Mouse (Mus musculus): ENCODE results near the gene Sox14.

Sox14 gene

DNA sequence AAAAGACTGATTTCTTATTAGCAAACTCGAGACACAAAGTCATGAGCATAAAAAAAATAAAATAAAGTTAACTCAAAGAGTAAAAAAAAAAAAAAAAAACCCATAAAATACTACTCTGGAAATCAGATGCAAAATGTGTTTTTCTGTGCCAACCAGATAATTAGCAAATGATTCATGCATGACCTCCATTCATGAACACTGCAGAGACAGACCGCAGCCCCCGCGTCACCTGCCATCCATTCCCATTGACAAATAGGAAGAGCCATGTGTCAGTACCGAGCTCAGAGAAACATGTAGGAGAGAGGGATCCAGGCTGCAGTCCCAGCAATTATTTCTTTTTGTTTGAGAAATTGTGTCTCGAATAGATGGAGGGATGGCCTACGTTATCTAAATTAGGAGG is 25.6 kb downstream of the Sox14 start:
- DNase-seq (ENCODE audit: low read depth, low spot score) = no peak

GRCm38 (mm10) chr9:99848327-99848726 is 27.6 kb downstream of the Sox14 start:
- DNase-seq (ENCODE audit: low read depth, low spot score) = no peak

DNA sequence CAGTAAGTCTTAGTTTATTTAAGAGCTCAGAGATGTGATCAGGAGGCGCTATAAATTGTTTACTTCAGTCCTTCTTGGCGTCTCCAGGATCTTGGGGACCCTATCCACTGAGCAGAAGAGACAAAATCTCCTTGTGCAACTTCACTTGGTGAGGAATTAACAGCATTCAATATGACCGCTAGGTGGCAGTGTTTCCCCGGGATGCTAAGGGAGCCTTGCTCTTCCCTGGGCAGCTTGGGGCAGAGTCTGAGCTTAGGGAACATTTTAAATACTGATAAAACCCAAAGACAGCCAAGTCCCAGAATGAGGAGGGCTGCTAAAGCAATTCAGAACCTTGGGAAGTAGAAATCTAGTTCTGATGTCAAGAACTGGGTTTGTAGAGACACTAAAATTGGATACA is 29.1 kb downstream of the Sox14 start:
- DNase-seq (ENCODE audit: low read depth, low spot score) = peak; percentile 60

GRCm38 (mm10) chr9:99839367-99839766 is 36.6 kb downstream of the Sox14 start:
- no peak for DNase-seq (ENCODE audit: low read depth, low spot score)

GRCm38 (mm10) chr9:99838877-99839276 is 37.1 kb downstream of the Sox14 start:
- no peak for DNase-seq (ENCODE audit: low read depth, low spot score)

DNA sequence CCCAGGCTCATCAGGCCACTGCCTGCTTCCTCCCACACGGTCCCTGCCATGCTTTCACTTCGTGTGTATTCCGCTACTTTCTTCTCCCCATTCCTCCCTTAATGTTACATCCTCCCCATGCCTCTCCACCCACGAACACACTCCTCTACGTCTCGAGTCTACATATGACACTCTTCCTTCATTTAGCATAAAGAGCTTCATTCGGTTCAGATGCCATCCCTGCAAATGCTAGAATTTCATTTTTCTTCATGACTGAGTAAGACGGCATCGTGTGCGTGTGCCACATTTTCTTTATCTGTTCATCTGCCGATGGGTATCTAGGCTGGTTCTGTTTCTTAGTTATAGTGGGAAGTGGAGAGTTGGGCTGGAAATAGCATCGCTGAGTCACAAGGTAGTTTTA is 39.3 kb downstream of the Sox14 start:
- DNase-seq (ENCODE audit: low read depth, low spot score) = no peak

GRCm38 (mm10) chr9:99835624-99836430 is 40.1 kb downstream of the Sox14 start:
- no peak for DNase-seq (ENCODE audit: low read depth, low spot score)
